Mouse (Mus musculus) gonadal fat pad, adult 2 months (tissue): ENCODE data around the gene Sae1. TPM values are rescaled to one million over a fixed set of nuclear protein-coding genes. Genes with fewer than 3 reads are reported as not detected.
"Not testable (repeated sequence)": the region's sequence is repeated elsewhere in the genome, so short reads cannot be mapped to it uniquely, and the experiment has no call there.

Source experiments
- DNase-seq: peaks from one replicate; pipeline ENCODE4 v3.0.0-alpha.2; 2012; ENCODE audit warnings: low read depth
- polyA plus RNA-seq: library from polyadenylated mRNA; depleted of rRNA; stranded (reverse); fragments of >200 nt; gene quantifications from 2 replicates; pipeline ENCODE4 v1.2.3, GENCODE M21; 2012

Sae1 gene
- polyA plus RNA-seq, 1 experiment = 41.0 TPM

DNA sequence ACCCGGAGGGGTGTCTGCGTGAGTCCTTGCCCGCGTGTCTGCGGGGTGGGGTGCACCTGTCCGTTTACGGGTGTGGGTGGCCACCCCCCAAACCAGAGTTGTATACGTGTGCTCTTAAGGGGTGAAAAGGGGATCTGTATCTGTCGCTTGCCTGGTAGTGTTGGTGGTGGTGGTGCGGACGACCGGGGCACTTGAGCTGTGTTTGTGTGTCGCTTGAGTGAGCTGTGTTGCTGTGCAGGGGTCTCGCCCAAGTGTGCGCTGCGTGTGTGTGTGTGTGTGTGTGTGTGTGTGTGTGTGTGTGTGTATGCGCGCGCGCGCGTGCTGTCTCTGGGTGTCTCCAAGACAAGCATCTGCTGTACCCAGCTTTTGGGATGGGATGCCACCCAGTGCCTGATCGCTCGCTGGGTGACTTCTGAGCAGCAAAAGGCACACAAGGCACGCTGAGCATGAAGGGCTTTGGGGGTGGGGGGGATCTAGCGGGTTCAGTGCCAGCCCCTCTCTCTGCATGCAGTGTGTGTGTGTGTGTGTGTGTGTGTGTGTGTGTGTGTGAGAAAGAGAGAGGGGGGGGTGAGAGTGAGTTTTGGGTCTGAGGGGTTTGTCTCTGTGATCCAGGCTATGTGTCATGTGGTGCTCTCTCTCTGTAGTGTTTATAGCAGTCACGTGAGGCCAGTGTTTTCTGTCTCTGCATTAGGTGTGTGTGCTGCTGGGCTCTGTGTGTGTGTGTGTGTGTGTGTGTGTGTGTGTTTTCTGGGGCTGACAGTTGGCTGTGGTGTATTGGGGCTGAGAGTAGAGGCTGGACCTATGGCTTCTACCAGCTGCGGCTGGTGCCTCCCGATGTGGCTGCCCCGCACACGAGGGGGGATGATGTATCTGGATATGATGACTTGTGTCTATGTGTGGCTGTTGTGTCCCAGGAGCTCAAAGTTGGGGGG lies 76.8 kb downstream of the Sae1 start:
- no peak for DNase-seq

DNA sequence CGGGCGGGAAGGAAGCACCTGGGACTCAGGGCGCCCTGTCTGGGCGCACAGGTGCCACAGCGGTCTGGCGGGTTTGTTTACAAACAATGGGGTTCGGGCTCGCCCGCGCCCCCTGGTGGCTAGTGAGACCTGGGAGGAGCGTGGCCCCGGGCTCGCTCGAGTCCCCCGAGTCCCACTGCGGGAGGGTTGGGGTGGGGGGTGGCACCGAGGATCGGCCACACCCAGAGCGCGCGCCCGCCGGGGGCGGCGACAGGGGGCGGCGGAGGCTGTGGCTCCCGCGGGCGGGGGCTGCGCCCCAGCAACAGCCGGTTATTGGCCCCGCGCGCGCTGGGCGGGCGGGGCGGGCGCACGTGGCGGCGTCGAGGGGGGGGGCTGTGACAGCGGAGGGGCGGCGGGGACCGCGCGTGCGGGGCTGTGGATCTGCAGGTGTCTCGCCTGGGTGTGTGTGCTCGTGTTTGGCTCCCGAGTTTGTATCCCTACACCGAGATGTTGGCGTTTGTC lies 77.5 kb downstream of the Sae1 start:
- DNase-seq = no peak

DNA sequence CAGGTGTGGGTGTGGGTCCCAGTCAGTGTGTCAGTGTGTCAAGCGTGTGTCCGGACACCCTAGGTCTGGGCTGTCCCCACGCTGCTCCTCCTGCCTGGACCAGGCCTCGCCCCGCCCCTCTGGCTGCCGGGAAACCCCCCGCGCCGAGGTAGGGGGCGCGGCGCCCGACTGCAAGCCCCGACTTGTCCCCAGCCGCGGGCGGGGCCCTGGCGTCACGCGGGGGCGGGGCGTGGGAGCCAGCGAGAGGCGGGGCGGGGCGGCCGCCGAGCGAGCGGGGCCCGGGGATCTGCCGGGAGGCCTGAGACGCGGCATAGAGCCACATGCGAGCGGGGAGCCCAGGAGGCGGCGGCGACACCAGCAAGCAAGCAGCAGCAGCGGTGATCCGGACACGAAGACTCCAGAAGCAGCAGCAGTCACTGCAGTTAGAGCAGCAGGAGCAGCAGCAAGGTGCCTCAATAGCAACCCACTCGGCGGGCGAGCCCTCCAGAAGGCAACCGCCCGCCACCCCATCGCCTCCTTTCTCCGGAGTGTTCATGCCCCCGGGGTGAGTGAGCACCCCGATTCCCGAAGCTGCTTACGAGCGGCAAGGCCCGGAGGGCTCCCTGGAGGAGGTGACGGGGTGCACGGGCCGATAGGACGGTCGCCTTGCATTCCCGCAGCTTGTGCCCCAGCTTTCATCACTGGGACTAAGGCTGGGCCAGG lies 78.1 kb downstream of the Sae1 start:
- no peak for DNase-seq

DNA sequence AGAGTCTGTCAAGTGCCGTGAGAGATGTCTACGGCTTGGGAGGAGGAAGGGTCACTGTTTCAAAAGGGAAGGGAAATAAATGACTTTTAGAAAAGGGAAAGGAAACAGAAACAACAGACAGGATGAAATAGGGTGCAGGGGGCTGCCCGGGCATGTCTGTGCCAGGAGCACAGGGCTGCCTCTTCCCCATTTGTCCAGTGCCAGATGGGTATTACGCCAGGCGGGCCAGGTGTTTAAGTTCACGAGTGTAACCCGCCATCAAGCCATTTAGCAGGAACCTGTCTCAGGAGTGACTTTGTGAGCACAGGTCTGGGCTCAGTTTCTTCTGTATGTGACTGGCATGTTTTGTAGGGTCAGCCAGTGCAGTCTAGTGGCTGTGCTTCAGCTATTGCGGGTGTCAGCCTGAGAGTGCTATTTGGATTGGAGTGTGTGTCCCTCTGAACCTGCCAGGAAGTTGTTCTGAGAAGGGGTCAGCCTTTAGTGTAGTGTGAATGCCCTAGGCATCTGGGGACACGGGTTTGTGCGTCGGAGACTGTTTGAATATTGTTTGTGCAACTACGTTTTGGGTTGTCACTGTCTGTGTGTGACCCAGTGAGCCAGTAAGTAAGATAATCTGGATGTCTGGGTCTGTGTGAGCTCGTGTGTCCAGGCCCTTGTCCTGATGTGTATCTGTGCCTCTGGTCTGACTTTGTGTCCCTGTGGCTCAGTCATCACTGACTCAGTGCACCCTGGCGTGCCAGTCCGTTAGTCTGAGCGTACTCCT lies 78.9 kb downstream of the Sae1 start:
- DNase-seq = no peak

- DNase-seq = not testable (repeated sequence)
These were observed 79.5 kb downstream of the Sae1 start, which contains the start of gene Bbc3 for GRCm38 (mm10) chr7:16308093-16308492. Gene Bbc3, plus strand, starts transcription at chr7:16308393.

DNA sequence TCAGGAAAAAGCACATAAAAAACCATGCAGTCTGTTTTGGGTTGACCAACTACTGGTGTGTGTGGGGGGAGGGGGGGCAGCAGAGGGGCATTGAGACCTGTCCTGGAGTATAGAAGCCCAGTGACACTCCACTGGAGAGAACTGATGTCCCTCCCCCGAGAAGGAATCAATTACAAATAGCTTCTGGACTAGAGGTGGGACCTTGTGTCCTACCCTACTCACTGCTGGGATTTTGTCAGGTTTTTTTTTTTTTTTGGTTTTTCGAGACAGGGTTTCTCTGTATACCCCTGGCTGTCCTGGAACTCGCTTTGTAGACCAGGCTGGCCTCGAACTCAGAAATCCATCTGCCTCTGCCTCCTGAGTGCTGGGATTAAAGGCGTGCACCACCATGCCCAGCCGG lies 80.5 kb downstream of the Sae1 start:
- not testable (repeated sequence) for DNase-seq

DNA sequence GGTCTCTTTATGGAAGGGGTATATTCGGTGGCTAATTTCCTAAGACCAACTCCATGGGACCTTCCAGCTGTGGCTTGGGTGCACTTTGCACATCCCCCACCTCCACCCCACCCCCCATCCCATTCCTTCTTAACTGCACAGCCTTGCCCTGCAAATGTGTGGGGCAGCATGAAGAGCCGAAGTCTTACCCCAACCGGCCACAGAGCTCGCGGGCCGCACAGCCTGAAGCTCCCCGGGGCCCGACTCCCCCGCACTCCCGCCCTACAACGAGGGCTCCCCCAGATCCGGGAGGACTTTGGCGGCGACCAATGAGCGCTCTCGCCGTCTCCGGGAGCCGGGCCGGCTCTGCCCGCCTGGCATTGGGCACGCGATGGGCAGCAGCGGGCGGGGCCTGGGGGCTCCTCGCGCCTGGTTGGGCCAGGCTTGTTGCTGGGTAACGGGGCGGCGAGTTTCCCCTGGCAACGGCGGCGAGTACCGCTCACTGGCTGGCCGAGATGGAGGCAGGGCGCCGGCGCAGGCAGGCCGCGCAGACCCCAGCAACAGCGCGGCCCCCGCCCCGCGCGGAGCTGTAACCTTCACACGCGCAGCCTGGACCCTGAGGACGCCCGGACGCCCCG lies 88.1 kb downstream of the Sae1 start:
- DNase-seq = no peak

GRCm38 (mm10) chr7:16298927-16299326 lies 88.7 kb downstream of the Sae1 start:
- no peak for DNase-seq

GRCm38 (mm10) chr7:16297616-16298015 lies 90.0 kb downstream of the Sae1 start:
- no peak for DNase-seq

DNA sequence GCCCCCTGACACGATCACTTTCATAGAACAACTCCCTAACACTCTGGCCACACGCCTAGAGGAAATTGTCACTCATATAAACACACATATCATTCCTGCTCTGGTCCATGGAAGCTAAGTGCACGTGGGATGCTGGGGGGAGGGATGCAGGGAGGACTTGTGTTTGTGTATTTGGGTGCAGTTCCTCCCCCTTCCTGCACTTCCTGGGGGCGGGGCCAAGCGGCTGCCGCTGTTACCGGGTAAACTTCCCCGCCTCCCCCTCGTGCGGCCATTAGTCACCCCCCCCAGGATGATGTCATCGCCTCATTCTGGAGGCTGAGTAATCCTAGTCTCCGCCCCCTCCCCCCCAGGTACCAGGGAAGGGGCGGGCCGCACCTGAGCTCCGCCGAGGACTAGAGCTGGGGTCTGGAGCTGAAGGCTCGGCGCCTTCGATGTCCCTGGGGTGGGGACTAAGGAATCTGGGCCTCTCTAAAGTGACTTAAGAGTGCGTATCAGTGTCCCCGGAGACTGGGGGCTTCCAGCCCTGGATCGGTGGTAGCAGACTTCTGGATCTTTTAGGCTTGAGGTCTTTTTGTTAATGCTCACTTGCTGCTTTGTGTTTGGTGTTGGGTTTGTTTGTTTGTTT lies 90.7 kb downstream of the Sae1 start:
- no peak for DNase-seq

DNA sequence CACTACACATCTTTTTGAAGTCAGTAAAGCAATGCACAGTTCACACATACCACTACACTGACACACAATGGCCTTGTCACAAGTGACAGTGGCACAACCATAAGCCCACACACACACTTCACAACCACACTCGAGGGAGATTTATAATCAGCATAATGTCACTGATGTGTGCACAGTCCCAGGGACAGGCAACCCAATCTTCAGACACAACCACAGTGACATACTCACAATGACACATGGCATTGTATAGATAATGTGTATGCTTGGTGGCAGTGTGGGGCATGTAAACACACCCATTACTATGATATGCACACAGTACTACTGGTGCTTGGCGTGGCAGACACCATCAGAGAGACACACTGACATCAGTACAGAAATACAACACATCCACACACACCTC lies 91.5 kb downstream of the Sae1 start:
- DNase-seq = no peak

DNA sequence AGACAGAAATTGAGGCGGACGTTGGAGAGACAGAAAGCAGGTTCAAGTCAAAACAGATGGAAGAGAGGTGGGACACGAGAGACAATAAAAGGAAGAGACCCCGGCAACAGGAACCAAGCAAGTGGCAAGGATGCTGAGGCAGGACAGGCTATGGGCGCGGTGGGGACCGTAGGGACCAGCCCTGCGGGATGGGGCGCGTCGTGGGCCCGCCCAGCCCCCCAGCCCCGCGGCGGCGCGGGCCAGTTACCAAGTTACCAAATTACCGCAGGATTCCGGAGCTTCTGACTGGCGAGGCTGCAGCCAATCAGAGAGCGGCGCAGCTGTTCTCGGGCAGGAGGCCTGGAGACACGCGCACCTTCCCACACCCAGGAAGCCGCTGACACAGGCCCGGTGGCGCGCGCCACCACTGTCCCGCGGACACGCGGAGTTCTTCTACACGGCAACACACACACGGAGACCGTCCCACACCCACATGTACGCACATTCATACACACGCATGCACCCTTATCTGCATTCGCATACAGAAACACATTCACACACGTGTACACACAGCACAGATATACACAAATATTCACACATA lies 92.2 kb downstream of the Sae1 start:
- no peak for DNase-seq

- no peak for DNase-seq
These were observed 92.8 kb downstream of the Sae1 start for GRCm38 (mm10) chr7:16294837-16295236.

- no peak for DNase-seq
These were observed 93.3 kb downstream of the Sae1 start for GRCm38 (mm10) chr7:16294346-16294745.

GRCm38 (mm10) chr7:16287791-16288190 lies 99.8 kb downstream of the Sae1 start:
- DNase-seq = no peak

- no peak for DNase-seq
These were observed 100.6 kb downstream of the Sae1 start for GRCm38 (mm10) chr7:16287016-16287415.

DNA sequence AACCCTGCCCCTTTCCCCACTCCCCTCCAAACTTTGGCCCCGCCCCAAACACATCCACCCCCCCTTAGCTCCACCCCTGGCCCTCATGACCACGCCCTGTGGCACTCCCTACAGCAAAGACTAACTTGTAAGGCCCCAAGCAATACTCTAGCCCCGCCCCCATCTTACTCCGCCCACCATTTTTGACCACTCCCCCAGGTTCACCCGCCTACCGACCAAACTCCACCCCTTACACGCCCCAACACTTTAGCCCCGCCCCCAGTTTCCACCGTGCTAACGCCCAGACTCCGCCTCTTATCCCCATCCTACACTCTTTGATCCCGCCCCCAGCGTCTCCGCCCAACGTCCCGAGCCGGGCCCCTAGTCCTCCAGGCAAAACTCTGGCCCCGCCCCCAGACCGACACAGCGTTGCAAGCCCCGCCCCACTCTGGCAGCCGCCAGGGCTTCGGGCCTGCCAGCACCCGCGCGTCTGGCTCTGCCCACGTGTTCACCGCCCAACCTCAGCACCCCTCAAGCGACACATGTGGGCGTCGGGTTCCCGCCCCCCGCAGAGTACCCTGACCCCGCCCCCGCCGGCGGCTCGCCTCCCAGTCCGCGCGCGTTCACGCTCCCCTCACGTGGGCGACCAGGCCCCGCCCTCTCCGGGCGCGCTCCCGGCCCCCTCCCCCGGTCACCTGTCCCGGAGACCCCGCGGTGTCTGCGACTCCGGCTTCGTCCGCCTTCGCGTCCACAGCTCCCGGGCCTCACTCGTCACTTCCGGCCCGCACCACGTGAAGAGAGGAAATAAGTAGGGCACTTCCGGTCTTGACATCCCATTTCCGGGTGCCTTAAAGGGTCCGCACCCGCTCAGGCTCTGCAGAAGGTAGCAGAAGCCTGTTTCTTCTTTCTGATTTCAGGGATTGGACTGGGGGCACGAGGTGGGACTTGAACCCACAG lies 101.3 kb downstream of the Sae1 start, which contains the start of gene Ccdc9:
Gene Ccdc9, minus strand, starts transcription at position 770 of the 936 bp plus-strand sequence.
- no peak for DNase-seq

DNA sequence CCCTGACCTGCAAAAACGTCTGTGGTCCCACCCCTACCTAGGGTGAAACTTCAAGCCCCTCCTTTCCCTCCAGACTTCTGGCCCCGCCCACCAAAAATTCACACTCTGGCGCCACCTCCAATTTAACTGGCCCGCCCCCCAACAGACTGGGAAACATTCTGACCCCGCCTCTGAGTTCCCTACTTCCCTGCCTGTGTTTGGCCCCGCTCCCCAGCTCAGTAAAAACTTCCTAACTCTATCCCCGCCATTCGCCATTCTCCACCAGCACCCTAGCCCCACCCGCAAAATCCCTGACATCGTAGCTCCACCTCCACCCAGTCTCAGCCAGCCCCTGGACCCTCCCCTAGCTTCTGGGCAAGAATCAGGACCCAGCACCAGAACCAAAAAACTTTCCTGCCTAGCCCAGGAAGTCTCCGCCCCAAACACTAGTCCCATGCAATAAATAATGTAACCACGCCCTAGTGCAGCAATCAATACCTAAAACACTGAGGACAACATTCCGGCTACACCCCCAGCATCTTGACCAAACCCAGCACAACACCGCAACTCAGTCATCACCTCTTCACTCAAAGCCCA lies 102.1 kb downstream of the Sae1 start:
- DNase-seq = no peak

GRCm38 (mm10) chr7:16284904-16285303 lies 102.7 kb downstream of the Sae1 start:
- DNase-seq = no peak
